Mouse (Mus musculus) kidney, adult 2 months (tissue): ENCODE results near the gene Zgrf1.

Experiments
- CTCF ChIP-seq: fragments of 200-500 bp; conservative IDR thresholded peaks from 2 replicates; pipeline ENCODE4 v1.5.1; 2011; ENCODE audit warnings: low read depth, mild to moderate bottlenecking, control low read depth, low read length, moderate library complexity, mixed read lengths; ENCODE audit not compliant: insufficient read depth, insufficient read length
- POLR2A ChIP-seq: fragments of 200-500 bp; IDR thresholded peaks from one replicate; pipeline ENCODE4 v1.6.1; 2011; ENCODE audit warnings: low read depth, low read length, control low read depth

DNA sequence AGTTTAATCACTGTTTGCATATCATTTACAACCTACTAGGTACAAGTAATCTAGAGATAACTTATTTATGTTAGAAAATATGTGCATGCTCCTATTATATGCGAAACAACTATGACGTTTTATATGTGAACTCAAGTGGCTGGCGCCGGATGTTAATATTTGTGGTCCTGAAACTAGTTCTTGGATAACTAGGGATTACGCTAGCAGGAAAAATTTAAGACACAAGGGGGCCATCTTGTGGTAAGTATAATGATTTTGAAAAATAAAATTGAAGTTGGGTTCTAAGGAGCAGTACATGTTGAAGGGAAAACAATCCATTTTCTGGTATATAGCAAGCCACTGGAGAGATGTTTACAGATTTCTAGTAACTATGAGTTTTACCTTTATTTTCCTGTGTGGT, 1.4 kb downstream of the Zgrf1 start:
- TF ChIP-seq CTCF (no peak), POLR2A (no peak)
